Mouse (Mus musculus) G1E-ER4 (cell line): ENCODE results near the gene Mef2d. TPM values are rescaled to one million over a fixed set of nuclear protein-coding genes. Genes with fewer than 3 reads are reported as not detected.

Experiments
- GATA1 ChIP-seq: IDR thresholded peaks from one replicate; pipeline ENCODE4 v1.8.0; 2012; ENCODE audit warnings: low read length, inconsistent platforms
- polyA plus RNA-seq: library from polyadenylated mRNA; stranded (reverse); fragments of >175 nt; gene quantifications from 2 replicates; pipeline ENCODE4 v1.2.3, GENCODE M21; 2012

Gene Mef2d
- polyA plus RNA-seq, 1 experiment: 168 TPM

DNA sequence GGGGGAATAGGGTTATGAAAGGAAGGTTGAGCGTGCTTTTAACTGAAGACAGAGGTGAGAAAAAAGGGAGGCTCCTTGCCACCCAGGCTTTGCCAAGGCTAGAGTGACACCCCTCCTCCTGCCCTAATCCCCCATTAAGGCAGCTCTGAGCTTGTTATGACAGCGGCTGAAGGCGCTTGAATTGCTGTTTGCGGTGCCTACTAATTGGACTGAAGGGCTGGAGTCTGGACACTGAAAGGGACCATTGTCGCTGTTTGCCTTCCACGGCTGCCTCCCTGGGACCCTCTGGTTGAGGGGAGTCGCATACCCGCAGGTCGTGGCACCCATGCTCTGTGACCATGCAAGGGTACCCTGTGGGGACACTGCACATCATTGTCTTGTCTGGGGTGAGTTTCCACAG is 77.8 kb downstream of the Mef2d start:
- no peak for TF ChIP-seq GATA1

DNA sequence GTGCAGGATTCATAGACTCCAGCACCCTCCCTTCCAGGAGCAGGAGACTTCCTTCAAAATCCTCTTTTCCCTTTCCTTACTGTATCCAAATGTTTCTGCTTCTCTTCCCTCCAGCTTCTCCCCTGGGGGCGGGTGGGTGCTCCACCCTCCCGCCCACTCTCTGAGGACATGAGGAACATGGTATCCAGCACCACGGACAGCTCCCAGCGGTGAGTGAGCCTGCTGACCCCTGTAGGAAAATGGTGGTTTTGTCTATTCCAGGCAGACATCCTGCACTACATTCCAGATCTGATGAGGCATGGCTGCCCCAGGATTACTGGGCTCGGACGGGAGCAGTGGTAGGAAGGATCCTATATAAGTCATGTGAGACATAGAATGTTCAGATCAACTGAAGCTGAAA is 78.7 kb downstream of the Mef2d start:
- TF ChIP-seq GATA1: no peak

Other genes with a start within 250 kb of the Mef2d start
- gene Hdgf, start 236.1 kb upstream of the Mef2d start, polyA plus RNA-seq: 2,373 and 3,088 TPM in 2 replicates
- 13.8 and 15.8 TPM in 2 replicates for gene Mrpl24, start 222.9 kb upstream of the Mef2d start, polyA plus RNA-seq
- 14.0 and 17.6 TPM in 2 replicates for gene Isg20l2, start 212.1 kb upstream of the Mef2d start, polyA plus RNA-seq
- gene Rrnad1, start 211.7 kb upstream of the Mef2d start, polyA plus RNA-seq: 16.3 and 26.0 TPM in 2 replicates
- gene Crabp2, start 193.7 kb upstream of the Mef2d start, polyA plus RNA-seq: not detected in 2 replicates
- gene Nes, start 171.3 kb upstream of the Mef2d start, polyA plus RNA-seq: not detected in 2 replicates
- gene Bcan, start 142.1 kb upstream of the Mef2d start, polyA plus RNA-seq: not detected in 2 replicates
- not detected in 2 replicates for gene Hapln2, start 114.8 kb upstream of the Mef2d start, polyA plus RNA-seq
- gene Gpatch4, start 99.3 kb upstream of the Mef2d start, polyA plus RNA-seq: 34.8 and 53.1 TPM in 2 replicates
- 26.1 and 37.5 TPM in 2 replicates for gene Naxe, start 83.9 kb upstream of the Mef2d start, polyA plus RNA-seq
- gene Ttc24, start 64.1 kb upstream of the Mef2d start, polyA plus RNA-seq: not detected in 2 replicates
- 7.6 and 13.5 TPM in 2 replicates for gene Iqgap3, start 60.4 kb upstream of the Mef2d start, polyA plus RNA-seq
- gene Rhbg, start 112.3 kb downstream of the Mef2d start, polyA plus RNA-seq: not detected in 2 replicates
- not detected in 2 replicates for gene Gm38392, start 144.8 kb downstream of the Mef2d start, polyA plus RNA-seq
- gene Tsacc, start 154.6 kb downstream of the Mef2d start, polyA plus RNA-seq: 0.52 and 1.1 TPM in 2 replicates
- 13.4 and 13.6 TPM in 2 replicates for gene Cct3, start 154.7 kb downstream of the Mef2d start, polyA plus RNA-seq
- gene Glmp, start 182.7 kb downstream of the Mef2d start, polyA plus RNA-seq: 18.7 and 56.8 TPM in 2 replicates
- 1.2 and 3.4 TPM in 2 replicates for gene Tmem79, start 193.8 kb downstream of the Mef2d start, polyA plus RNA-seq
- 48.6 and 63.1 TPM in 2 replicates for gene Smg5, start 193.9 kb downstream of the Mef2d start, polyA plus RNA-seq
- gene Paqr6, start 222.2 kb downstream of the Mef2d start, polyA plus RNA-seq: not detected in 2 replicates
- not detected in 2 replicates for gene Bglap3, start 230.4 kb downstream of the Mef2d start, polyA plus RNA-seq
- gene Bglap2, start 236.3 kb downstream of the Mef2d start, polyA plus RNA-seq: not detected in 2 replicates
- 0.30 and 0.36 TPM in 2 replicates for gene Bglap, start 242.1 kb downstream of the Mef2d start, polyA plus RNA-seq